Mouse (Mus musculus) liver, adult 2 months (tissue): ENCODE data around the gene Rspo1.

ENCODE experiments used
- CTCF ChIP-seq: fragments of 200-500 bp; IDR thresholded peaks from 2 replicates; pipeline ENCODE4 v1.5.1; 2011; ENCODE audit warnings: low read depth, low read length, control low read depth
- POLR2A ChIP-seq: fragments of 200-500 bp; IDR thresholded peaks from 2 replicates; pipeline ENCODE4 v1.6.1; 2011; ENCODE audit warnings: low read length, control low read depth; ENCODE audit not compliant: insufficient read depth; ENCODE audit errors: extremely low read depth

DNA sequence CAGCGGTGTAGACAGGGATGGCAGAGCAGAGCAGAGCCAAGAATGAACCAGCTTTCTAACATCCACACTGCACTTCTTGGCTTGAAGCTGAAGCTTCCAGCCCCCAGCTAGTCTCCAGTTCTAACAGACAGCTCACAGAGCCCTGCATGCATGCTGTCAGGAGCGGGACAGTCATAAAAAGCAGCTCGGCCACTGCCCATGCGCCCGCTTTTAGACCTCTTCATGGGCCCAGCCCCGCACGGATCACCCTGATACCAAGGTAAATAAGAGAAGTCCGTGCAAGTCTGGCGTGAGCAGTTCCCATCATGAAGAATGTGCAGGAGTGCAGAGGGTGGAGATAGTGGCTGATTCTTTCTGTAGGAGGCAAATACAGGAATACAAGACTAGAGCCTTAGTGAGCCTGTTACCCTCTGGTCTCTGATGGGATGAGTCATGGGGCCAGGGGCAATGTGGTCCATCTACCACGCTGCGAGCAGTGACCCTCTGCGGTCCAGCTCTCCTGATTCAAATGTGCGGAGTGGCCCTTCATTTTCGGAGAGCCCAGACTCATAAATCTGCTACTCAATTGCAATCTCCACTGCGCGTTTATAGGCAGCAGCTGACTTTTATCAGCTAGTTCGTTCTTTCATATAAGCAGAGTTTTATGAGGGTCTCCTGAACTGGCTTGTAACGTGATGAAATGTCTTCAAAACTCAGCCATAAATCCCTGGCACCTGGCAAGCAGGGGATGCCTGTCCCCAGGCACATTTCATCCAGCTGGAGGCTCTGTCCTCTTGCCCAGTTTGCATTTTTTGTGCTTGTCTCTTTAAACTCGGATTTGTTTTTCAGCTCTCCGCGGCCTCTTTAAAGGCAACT, 35.8 kb upstream of the Rspo1 start:
- no peak for TF ChIP-seq POLR2A
- TF ChIP-seq CTCF: no peak
